Mouse (Mus musculus): ENCODE data around the gene Spef2. TPM values are rescaled to one million over a fixed set of nuclear protein-coding genes. Genes with fewer than 3 reads are reported as not detected.
A peak's percentile ranks its signal among the peaks of the same experiment; 100 is the strongest.
"Not testable (repeated sequence)": the region's sequence is repeated elsewhere in the genome, so short reads cannot be mapped to it uniquely, and the experiment has no call there.

The Spef2 gene
- total RNA-seq (2021) = 1 to 10 TPM; 1.3 to 1.6 TPM
- long read RNA-seq, experiment 1, full-length matches to known transcripts = 1 of 1 reads
- long read RNA-seq, experiment 1, partial matches to known transcripts = 0 of 1 reads
- long read RNA-seq, experiment 1, other reads (novel, unspliced or antisense) = 0 of 1 reads
- long read RNA-seq, experiment 2 = 0 reads

- DNase-seq (ENCODE audit: low spot score in 2 of 2) = peak; percentile 30 to 48
Observed at GRCm38 (mm10) chr15:9748359-9749102, at the start of gene Spef2. Spef2 (minus strand) TSS chr15:9748868.

- no peak for DNase-seq (ENCODE audit: low spot score in 2 of 2)
Observed at GRCm38 (mm10) chr15:9794131-9794530, 45.5 kb upstream of the Spef2 start.

GRCm38 (mm10) chr15:9788245-9789030 lies 39.8 kb upstream of the Spef2 start:
- no peak for DNase-seq (ENCODE audit: low spot score in 2 of 2)

DNA sequence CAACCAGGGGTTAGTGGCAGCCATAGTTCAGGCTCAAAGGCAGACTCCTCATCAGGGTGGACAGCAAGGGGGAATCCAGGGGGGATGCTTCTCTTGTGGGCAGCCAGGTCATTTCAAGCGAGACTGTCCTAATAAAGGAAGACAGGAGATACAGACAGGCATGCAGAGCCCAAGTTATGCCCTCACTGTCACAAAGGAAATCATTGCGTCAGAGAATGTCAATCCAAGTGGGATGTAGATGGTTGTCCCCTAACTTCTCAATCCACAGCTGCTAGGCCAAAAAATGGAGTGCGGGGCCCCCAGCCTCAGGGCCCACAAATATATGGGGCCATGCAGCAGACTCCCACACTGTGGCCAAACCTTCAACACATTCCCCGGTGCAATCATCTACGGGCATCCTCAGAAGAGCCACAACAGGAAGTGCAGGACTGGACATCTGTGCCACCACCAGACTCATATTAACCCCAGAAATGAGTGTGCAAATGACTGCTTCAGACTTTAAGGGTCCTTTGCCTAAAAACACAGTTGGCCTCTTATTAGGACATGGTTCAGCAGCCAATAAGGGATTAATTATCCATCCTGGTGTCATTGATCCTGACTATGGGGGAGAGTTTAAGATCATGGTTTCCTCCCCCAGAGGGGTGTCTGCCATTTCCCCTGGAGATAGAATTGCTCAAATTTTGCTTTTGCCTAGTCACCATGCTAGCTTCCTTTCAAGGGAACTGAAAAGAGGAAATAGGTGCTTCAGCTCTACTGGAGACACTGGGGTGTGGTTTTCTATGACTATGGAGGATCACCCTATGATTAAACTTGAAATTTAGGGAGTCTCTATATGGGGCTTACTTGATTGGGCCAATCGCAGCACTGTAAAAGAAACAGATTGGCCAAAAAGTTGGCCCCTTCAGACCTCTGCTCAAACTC lies 25.8 kb upstream of the Spef2 start:
- DNase-seq (ENCODE audit: low spot score in 2 of 2) = not testable (repeated sequence)

DNA sequence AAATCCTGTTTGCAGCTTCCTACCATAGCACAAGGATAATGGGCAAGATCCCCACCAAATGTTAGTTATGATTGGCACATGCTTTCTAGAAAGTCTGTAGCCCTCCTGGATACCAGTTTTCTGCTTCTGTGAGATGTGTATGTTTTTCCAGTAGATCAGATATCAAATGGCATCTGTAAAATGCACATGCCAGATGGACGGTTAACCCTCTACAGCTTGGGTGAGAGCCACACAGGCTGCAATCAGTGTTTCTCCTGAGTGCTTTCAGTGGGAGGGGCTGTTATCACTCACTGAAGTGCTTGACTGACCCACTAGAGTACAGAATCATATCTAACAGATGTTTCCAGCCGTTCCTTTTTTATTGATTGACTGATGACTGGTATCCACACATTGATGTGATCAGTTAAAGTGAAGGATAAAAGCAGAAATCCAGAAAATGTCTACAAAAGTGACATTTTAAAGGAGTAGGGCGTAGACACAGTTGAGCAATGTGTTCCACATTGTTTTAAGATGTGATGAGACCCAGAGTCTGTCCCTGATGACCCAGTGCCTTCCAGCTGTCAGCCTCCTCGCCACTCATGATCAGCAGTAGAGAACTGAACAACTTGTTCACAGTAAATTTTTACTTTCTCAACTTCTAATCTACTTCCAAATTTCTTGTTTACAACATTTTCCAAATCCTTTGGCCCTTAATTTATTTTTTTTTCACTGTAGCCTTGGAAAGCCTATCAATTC lies 19.7 kb upstream of the Spef2 start:
- no peak for DNase-seq (ENCODE audit: low spot score in 2 of 2)

DNA sequence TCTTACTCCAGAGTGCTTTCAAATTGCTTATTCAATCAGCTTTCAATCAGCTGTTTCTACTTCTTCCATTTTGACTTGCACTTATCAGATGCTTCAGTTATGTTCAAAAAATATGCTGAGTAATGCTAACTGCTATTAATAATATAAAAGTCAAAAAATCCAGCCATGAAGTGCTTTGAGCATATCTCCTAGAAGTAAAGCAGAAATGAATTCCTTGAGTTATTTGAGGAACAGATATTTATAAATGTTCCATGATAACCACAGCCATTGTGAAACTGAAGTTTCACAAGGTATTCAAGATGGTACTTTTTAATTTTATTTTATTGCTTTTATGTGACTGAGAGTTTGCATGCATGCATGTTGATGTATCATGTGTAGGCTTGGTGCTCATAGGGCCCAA lies 18.4 kb upstream of the Spef2 start:
- DNase-seq (ENCODE audit: low spot score in 2 of 2) = no peak

- no peak for DNase-seq (ENCODE audit: low spot score in 2 of 2)
Observed at GRCm38 (mm10) chr15:9750966-9751365, 2.3 kb upstream of the Spef2 start.

DNA sequence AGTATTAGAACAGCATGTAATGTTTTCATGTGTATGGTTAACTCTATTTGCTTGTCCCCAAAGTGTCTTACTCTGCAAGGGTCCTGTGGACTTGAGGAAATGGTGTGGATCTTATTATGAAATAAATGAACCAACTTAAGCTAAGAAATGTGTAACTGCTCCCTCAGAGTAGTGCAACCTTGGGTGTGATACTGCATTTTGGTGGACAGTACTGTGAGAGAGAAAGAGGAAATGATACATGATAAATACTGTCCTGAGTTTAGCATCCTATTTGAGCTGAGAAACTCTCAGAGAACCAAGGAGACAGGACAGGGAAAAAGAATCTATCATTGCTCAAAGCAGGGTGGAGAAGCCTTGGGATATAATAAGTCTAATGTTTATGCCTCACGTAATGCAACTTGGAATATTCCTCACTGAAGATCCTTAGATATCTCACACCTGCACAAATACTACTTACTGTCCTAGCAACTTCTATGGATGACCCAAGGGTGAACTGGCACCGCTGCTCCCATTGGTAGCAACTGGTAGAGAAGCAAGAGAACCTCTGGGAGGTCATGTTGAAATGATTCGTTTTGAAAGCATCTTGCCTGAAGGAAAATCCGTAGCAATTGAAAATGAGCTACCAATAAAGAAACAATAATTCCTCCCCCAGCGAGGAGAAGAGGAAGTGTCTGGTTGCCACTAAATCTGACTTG lies 1.1 kb downstream of the Spef2 start:
- no peak for DNase-seq (ENCODE audit: low spot score in 2 of 2)

GRCm38 (mm10) chr15:9742172-9742571 lies 6.5 kb downstream of the Spef2 start:
- DNase-seq (ENCODE audit: low spot score in 2 of 2) = no peak

DNA sequence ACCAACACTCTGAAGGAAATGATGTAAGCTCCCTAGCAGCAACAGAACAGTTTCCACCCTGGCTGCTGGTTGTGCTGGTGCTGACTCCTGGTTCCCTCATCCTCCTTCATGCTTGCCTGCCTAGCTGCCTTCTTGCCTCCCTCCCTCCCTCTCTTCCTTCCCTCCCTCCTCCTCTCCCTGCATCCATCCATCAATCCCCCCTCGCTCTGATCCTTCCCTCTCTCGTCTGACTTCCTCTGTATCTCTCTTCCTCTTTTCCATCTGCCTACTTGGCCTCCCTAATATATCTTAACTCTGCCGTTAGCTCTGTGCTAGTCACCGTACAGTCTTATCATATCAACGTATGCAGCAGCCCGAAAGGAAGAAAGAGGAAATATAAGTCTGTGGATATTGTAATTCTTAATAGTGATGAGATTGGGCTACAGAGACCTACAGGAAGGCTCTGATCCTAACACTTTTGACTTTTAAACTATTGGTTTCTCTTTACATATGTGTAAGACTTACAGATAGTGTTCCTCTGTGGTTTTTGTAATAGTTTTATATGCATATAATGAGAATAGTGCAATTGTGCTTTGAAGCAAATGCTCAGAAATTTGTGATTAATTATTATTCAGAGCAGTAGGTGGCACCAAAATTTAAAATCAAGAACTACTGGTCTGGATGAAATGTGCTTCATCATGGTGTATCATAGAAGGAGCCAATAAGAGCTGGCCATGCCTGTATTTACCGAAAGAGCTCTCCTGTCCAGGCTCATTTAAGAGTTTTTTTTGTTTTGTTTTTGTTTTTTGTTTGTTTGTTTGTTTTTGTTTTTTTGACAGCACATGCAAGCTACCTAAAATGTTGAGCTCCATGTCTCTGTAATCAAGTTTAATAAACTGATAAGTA lies 33.9 kb downstream of the Spef2 start:
- no peak for DNase-seq (ENCODE audit: low spot score in 2 of 2)

GRCm38 (mm10) chr15:9713707-9714106 lies 35.0 kb downstream of the Spef2 start:
- no peak for DNase-seq (ENCODE audit: low spot score in 2 of 2)

DNA sequence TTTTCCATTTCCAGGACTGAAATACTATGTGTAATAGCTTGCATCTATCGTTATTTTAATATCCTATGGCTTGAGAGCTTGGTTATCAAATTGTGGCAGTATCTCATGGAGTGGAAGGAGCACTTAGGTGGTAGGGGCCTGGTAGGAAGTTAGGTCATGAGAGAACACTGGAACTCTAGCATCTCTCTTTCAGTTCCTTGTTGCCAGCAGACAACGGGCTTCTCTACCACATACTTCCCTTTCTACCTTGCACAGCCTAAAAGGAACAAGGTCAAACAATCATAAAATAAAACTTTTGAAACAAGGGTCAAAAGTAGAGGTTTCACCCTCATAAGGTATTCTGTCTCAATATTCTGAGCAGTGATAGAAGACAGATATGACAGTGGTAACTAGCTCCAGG lies 38.3 kb downstream of the Spef2 start:
- DNase-seq (ENCODE audit: low spot score in 2 of 2) = no peak

DNA sequence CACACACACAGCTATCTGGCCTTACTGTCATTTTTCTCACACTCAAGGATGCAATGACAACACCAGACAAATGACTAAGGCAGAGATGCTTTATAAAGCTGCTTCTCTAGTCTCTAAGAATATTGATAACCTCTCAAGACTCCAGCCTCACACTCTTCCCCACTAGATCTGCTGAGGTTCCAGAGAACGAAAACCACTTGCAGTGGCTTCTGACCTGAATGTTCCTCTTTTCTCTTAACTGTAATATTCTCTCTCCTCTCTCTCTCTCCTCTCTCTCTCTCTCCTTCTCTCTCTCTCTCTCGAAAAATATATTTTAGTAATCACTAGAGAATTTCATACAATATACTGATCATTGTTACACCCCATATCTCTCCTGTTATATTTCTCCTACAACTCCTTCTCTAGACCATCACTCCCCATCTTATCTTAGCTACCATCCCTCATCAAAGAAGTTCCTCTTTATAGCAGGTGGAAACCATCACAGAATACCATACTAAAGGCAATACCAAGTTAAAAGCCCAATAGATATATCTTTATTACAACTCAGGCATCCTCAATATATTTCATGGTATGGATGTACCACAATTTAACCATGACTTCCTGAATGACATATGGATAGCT lies 42.7 kb downstream of the Spef2 start:
- no peak for DNase-seq (ENCODE audit: low spot score in 2 of 2)

DNA sequence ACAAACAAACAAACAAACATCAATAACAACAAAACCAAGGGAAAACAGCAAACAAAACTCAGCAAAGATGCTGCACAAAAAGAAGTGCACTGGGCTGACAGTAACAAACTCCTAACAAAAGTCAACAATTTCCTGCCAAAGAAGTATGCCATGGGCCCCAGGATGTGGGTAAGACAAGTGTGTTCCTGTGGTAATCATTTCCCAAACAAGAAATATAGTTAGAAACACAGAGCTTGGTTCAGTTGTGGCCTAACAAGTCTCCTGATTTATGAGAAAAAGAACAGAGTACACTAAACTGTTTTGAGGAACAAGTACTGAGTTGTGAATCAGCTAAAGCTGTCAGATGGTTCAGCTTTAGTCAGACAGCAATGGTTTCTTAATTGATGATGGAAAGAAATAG lies 46.8 kb downstream of the Spef2 start:
- DNase-seq (ENCODE audit: low spot score in 2 of 2) = no peak

DNA sequence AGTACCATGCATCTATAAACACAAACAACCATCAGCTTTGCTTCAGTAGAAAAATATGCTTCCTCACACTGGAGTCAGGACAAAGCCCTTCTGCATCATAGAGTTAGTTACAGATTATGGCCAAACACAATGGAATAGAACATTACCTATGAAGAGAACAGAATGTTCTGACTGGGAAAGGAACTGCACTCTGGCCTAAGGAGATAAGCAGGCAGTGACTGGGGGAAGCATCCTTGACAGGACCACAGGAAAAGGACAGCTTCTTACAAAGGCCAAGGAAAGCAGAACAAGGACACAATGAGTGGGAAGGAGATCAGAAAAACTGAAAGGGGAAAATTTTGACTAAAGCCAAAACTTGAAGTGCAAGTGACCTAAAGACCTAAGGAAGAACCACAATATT lies 56.9 kb downstream of the Spef2 start:
- no peak for DNase-seq (ENCODE audit: low spot score in 2 of 2)

DNA sequence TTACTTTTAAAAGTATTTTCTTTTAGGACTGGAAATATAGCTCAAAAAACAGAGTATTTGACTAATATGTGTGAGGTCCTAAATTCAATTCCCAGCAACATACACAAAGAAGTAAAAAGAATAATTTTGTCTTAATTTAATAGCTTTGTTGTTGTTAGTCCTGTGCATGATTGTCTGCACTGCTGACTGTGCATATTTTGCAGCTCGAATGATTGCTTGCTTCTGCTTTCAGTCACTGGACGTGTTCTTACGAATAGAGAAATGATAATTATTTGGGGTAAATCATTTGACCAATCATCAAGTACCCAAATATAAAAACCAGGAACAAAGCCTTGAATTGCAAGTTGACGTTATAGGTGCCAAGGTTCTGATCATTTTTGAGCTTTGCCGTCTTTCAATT lies 57.8 kb downstream of the Spef2 start:
- no peak for DNase-seq (ENCODE audit: low spot score in 2 of 2)

DNA sequence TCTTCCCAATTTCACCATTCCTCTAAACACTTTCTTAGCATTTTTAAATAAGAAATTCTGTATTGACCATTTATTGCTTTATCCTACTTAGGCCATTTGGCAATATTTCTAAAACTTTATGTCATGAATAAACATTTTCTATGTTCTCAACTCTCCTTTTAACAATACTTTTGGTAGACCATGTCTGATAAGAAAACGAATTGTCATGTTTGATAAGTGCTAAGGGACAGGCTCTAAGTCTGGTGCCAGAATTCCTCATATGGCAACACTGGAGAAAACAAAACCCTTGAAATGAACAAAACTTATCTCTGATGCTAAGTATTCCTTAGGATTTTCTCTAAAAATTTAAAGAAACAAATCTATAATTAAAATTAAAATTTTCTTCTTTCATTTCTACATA lies 58.2 kb downstream of the Spef2 start:
- no peak for DNase-seq (ENCODE audit: low spot score in 2 of 2)

DNA sequence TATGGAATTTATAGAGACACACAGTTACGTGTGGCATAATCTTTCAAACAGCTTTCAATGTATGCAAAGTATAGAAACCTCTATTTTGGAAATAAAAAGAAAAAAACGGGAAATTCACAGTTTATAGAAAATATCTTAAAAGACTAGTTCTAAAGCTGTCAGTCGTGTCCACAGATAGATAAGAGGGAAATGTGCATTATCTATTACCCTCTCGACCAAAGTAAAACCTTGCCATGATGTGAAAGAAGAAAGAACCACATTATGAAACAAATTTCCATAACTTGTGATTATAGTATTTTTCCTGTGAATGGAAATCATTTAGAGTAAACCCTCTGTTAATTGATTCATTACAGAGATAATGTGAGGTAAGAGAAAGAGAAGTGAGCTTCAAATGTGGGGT lies 65.2 kb downstream of the Spef2 start:
- DNase-seq (ENCODE audit: low spot score in 2 of 2) = no peak
